Mouse (Mus musculus) kidney, adult 18-20 months (tissue): ENCODE results near the gene Gm17509.
"Not testable (repeated sequence)": the region's sequence is repeated elsewhere in the genome, so short reads cannot be mapped to it uniquely, and the experiment has no call there.

Experiments
- DNase-seq: peaks from one replicate; pipeline ENCODE4 v3.0.0; 2021

Gene Gm17509

DNA sequence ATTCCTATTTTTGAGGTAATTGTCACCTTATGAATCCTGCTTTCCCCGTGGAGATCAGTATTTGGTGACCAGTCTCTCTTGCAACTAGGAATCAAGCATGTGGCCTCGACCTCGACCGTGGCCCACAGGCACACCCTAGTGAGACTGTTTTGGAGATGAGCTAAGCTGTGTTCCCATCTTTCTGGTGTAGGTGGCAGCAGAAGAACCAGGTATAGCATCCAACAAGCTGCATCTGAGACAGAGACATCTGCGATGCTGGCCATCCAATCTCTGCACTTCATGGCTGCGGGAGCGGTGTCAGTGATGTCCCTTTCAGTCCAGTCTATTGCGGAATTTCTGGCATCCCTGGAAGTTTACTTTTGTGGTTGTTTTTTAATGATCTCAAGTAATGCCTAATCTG lies 14.8 kb downstream of the Gm17509 start:
- no peak for DNase-seq

DNA sequence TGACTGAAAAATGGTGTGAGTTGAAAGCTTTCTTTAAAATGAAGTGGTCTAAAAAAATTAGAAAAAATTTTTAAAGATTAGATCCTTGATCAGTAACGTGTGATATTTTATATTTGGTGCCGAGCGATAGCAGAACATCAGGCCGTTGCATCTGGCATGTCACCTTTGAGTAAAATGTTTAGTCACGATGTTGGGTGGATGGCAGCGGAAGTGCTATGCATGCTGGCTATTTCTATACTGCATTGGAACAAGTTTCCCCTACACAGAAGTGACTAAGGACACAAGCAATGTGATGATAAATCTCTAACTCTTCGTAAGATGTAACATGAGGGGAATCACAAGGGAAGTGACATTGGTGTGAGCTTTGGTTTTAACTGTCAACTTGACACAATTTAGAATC lies 16.2 kb downstream of the Gm17509 start:
- no peak for DNase-seq

DNA sequence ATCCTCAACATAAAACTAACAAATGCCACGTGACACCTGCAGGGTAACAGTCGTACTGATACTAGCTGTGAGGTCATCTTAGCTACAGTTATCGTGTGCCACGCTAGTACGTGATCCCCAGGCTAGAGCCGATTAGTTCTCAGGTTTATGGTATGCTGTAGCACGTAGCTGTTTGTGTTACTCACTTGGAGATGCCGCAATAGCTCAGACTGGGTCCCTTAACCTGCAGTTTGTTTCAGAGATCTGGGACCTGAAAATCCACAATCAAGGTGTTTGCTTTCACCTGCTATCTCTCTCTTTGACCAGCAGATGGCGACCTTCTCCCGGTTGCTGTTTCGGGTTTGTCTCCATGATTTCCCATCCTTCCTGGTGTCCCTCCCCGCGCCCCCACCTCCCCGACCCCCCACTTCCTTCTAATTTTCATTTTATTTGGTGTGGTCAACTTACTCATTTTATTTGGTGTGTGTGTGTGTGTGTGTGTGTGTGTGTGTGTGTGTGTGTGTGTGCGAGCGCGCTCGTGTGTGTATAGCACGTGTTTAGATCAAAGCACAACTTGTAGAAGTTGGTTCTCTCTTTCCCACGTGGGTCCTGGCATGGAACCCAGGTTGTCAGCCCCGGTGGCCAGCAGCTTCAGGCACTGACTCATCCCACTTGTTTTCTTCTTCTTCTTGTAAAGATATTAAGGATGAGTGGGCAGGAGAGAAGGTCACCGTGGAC lies 18.0 kb downstream of the Gm17509 start:
- peak; percentile 16 for DNase-seq

DNA sequence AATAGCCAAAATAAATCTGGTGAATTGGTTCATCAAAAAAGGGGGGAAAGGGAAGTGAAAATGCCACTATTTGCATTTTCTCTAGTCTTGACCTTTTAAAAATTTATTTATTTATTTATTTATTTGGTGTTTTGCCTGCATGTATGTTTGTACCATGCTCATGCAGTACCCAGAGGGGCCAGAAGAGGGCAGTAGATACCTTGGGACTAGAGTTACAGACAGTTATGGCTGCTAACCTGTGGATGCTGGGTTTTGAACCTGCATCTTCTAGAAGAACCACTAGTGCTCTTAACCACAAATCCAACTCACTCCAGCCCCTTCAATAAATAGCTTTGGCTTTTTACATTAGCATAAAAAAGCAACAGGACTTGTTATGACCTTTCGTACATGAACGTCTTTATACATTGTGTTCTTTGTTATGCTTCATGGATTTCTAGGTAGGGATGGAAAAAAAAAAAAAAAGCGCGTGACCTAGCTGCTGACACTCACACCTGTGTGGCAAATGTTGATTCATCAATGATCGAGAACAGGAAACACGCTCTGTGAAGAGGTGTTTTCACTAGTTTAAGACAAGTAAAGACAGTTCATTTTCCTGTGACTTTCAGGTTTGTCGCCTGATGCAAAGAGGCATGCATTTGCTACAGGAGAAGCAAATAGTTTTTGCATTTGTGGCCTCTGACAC lies 22.3 kb downstream of the Gm17509 start:
- peak; percentile 81 for DNase-seq

DNA sequence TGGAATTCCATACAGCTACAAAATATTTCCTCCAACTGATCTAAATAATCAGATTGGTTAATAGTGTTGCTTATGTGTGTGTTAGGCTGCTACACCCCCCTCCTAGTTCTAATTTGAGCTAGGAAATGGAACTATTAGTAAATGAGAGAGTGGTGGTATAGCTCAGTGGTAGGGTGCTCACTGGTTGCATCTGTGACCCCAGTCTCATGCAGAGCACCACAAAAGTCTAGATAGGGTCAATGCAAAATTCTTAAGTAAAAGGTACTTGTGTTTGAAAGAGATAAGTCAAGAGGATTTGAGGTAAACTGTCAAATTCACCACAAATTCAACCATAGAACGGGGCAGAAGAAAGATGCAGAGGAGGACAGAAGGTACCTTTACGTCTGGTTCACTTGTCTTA lies 23.2 kb downstream of the Gm17509 start:
- DNase-seq, result no peak

DNA sequence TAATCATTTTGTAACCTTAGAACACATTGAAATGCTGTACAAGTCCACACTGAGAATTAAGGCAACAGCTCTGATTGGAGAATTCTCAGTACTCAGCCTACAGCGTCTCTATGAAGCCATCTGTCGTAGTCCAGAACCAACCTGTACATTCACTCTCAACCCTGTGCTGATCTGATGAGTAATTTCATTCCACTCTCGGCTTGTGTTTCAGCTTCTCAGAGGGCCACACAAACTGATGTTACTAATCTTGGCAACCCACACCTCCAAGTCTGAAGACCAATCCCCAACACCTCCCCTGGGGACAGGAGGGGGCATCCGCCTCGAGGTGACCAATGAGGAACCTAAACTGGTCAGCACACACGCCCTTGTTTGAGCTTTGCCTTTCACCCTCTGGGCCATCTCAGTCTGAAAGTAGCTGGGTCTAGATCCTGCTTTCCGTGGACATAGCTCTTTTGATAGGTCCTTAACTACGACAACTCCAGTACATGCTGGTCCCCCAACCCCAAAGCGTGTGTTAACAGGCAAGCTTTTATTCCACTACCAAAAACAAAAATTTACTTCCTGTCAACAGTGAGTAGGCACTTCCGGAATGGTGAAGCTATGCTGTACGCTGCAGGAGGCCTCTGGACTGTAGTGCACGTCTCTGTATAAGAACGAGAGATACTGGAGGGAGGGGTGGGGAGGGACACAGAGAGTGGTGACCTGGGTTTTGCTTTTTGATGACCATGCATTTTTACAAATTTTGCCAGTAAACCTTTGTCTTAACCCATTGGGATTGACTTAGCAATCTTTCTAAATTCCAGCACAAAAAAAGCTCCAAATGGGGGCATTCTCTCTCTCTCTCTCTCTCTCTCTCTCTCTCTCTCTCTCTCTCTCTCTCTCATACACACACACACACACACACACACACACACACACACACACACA lies 25.0 kb downstream of the Gm17509 start:
- no peak for DNase-seq

DNA sequence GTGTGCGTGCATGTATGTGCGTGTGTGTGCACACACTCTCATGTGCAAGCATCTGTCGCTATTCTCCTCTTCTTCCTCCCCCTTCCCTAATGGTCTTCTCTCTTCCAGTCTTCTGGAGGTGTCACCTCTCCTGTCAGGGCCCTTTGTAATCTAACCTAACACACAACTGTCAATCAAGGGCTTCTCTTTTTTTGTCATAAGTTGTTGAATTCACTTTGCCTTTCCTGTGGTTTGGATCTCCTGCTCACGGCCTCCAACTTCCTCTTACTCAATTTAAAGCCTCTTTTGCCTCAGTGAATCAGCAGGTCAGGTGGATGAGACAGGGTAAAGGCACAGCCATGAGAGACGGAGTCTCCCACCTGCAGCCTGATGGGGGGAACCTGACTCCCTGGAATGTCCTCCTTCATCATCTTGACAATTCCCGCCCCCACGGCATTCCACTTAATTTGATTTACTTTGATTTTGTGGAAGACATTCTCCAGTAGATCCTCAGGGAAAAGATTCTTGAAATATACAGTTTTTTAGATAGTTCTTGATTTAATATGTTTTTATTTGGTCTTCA lies 27.4 kb downstream of the Gm17509 start:
- no peak for DNase-seq

DNA sequence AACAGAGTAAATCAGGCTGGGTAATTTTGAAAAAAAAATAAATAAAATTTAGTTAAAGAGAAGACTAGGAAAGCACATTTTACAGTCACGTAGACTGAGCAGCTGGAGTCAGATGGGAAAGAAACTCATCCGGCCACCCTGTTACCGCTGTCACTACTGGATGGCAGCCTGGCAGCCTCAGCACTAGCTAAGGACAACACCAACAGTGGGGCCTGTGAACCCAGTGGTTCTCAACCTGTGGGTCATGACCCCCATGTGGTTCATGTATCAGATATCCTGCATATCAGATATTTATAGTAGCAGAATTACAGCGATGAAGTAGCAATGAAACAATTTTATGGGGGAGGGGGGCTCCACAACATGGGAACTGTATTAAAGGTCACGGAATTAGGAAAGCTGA lies 28.7 kb downstream of the Gm17509 start:
- no peak for DNase-seq

DNA sequence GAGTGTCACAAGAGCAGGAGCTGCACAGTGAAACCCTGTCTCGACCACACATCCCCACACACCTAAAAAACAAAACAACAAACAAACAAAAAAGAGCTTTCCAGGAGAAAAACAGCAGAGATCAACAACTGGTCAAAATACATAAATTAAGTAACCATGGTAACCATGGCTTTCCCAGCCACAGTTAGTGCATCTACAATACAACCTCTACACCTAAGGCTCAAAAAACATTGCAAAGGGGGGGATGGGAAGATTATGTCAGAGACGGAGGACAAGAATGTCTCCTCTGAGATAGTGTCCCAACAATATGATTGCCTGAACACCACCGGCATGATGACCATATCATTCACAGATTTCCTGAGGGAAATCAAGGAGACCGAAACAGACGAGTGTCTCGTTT lies 35.5 kb downstream of the Gm17509 start:
- DNase-seq, result no peak

DNA sequence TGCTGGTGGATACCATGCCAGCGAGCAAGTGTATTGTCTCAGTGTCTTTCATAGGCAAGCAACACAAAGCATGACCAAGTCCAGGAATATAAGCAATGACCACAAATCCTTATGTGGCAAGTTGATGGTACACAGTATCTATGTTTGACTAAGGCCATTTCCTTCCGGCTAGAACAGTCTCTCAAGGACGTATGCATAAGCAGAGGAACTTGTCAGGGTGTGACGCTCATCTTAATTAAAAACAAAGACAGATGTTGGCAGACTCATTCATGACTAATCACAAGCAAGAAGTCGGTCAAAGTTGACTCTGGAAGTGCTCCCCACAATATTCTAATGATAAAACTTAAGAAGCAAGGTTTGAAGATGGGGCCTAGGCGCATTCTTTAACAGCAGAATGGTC lies 37.6 kb downstream of the Gm17509 start:
- DNase-seq, result no peak

DNA sequence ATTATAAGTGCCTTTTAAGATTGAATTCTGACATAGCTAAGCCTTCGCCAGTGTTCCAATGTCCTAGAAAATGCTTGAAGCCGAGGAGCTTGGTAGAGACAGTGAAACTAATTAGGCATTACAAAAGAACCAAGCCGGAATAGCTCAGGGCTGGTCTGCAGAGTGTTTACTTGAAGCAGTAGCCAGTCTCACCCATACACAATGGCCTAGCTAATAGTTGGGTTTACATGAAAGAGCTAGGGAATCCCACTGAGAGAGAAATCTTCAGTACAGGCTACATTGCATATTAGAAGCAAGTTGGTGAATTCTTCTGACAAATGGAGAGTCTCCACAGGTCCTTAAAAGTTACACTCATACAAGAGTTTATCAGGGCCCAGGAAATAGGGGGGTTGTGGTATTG lies 40.0 kb downstream of the Gm17509 start:
- not testable (repeated sequence) for DNase-seq
